Mouse (Mus musculus) liver, embryonic 14.5 days (tissue): ENCODE data around the gene Zfp958. TPM values are rescaled to one million over a fixed set of nuclear protein-coding genes. Genes with fewer than 3 reads are reported as not detected.
A peak's percentile ranks its signal among the peaks of the same experiment; 100 is the strongest.
"Not testable (repeated sequence)": the region's sequence is repeated elsewhere in the genome, so short reads cannot be mapped to it uniquely, and the experiment has no call there.

Source experiments
- ATAC-seq: fragments of 200-750 bp; cut with Nextera tagmentation; 2 replicates; pipeline ENCODE4 v1.8.0; 2017; ENCODE audit warnings: moderate number of reproducible peaks, mild to moderate bottlenecking, moderate library complexity; ENCODE audit not compliant: insufficient read depth
- DNase-seq, 3 experiments: peaks; one replicate each; pipeline ENCODE4 v3.0.0-alpha.2; 2012 to 2013; ENCODE audit warnings: low read depth in 3 of 3, low spot score in 3 of 3
- H3K27ac ChIP-seq: fragments of 300-500 bp; sonication (generic); 2 replicates; pipeline ENCODE4 v1.5.1; 2014; ENCODE audit warnings: moderate library complexity, mild to moderate bottlenecking, control low read depth, inconsistent platforms
- H3K27me3 ChIP-seq: fragments of 300-500 bp; sonication (generic); 2 replicates; pipeline ENCODE4 v1.6.1; 2014; ENCODE audit warnings: mild to moderate bottlenecking, low read length, moderate library complexity; ENCODE audit not compliant: control insufficient read depth, insufficient read depth
- H3K36me3 ChIP-seq: fragments of 300-500 bp; sonication (generic); replicated peaks from 2 replicates; pipeline ENCODE4 v1.6.1; 2014; ENCODE audit warnings: low read depth; ENCODE audit not compliant: control insufficient read depth, insufficient read depth
- H3K4me1 ChIP-seq, 2 experiments: fragments of 200-500 bp in 1 of 2; fragments of 300-500 bp in 1 of 2; sonication (generic) in 1 of 2; replicated peaks; 2 replicates each; pipeline ENCODE4 v1.6.1; 2012 to 2014; ENCODE audit warnings: antibody characterized with exemption in 1 of 2, inconsistent platforms in 1 of 2, low read length in 1 of 2; ENCODE audit not compliant: control insufficient read depth in 2 of 2, insufficient read depth in 2 of 2
- H3K4me2 ChIP-seq: fragments of 300-500 bp; sonication (generic); 2 replicates; pipeline ENCODE4 v1.6.1; 2014; ENCODE audit warnings: low read depth, mild to moderate bottlenecking, control low read depth, moderate library complexity
- H3K4me3 ChIP-seq, 2 experiments: fragments of 200-500 bp in 1 of 2; fragments of 300-500 bp in 1 of 2; sonication (generic) in 1 of 2; 2 replicates each; pipeline ENCODE4 v1.5.1; 2012 to 2014; ENCODE audit warnings: low read depth in 2 of 2, low read length in 2 of 2, mild to moderate bottlenecking in 2 of 2, control low read depth in 1 of 2, inconsistent platforms in 1 of 2, moderate library complexity in 1 of 2; ENCODE audit not compliant: insufficient read depth in 1 of 2
- H3K9ac ChIP-seq: fragments of 300-500 bp; sonication (generic); replicated peaks from 2 replicates; pipeline ENCODE4 v1.6.1; 2014; ENCODE audit warnings: mild to moderate bottlenecking, control low read depth, moderate library complexity
- H3K9me3 ChIP-seq: fragments of 300-500 bp; sonication (generic); 2 replicates; pipeline ENCODE4 v1.6.1; 2016; ENCODE audit warnings: low read length, mixed read lengths; ENCODE audit not compliant: control insufficient read depth
- CTCF ChIP-seq: IDR thresholded peaks from 2 replicates; pipeline ENCODE4 v1.5.1; 2016; ENCODE audit warnings: antibody characterized with exemption, low read depth, control low read depth
- EP300 ChIP-seq: IDR thresholded peaks from 2 replicates; pipeline ENCODE4 v1.6.1; 2016; ENCODE audit warnings: antibody characterized with exemption, low read depth
- WGBS: fragments of 180-500 bp; shearing (Covaris S2); extraction: QIAGEN DNeasy Blood & Tissue Kit; methylation state at CpG from one replicate; pipeline ENCODE4 v1.1.7; 2014; ENCODE audit not compliant: insufficient replicate concordance; 5-methylcytosine and 5-hydroxymethylcytosine counted together
- polyA plus RNA-seq, 2 experiments: library from polyadenylated mRNA; depleted of rRNA in 1 of 2; stranded (reverse) in 1 of 2; unstranded in 1 of 2; fragments of >200 nt; fragmentation: Nextera tagmentation in 1 of 2; extraction: Ambion mirVana in 1 of 2; gene quantifications; 2 replicates each; pipeline versions ENCODE4 v1.2.1 to v1.2.3; 2012 to 2014

Gene Zfp958
- polyA plus RNA-seq, 2 experiments: 1.8 to 4.7 TPM

DNA sequence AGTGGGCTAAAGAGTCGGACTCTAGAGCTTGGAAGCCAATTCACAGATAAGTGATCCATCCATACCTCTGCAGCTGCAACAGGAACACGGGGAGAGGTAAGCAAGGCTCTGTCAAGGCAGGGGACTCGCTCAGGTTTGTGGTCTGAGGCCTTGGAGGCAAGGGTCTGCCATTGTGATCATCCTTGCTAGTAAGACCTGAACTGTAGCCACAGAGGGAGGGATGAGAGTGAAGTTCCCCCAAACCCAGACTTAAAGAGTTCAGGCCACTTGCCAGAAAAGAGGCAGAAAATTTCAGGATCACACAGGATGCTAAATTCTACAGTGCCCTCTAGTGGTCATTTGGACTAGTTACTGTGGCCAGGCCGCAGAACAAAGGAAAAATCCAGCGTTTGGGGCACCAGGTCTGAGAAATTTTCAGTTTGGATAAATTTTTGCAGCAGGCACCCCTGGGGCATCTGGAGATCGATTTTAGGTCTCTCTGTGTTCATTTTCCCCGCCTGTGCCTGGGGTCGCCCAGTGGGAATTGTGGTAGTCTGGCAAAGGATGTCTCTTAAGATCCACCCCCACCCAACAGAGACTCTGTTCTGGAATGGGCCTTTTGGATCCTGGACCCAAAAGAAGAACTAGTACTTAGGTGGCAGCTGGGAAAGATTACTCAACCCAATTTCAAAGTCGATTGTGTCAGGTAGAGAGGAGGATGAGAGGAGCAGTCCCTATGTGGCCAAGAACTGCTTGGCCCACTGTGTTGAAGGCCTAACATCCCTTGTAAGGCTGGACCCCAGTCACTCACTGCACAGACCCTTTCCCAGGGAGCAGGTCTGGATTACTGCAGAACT, 24.6 kb upstream of the Zfp958 start:
- 31% methylated on average over 9 of the region's 9 CpGs for WGBS
- TF ChIP-seq CTCF (peak; percentile 67), EP300 (no peak)
- DNase-seq (no peak), ATAC-seq (no peak)
- H3K9me3 ChIP-seq: no peaks in the 10 kb centered on the region
- no peaks in the 10 kb centered on the region for H3K4me1 ChIP-seq
- no peak overlapping the region for H3K9ac ChIP-seq
- no peaks in the 10 kb centered on the region for H3K27me3 ChIP-seq
- H3K36me3 ChIP-seq: no peaks in the 10 kb centered on the region
- no peak overlapping the region for H3K4me3 ChIP-seq
- no peak overlapping the region for H3K4me2 ChIP-seq
- H3K27ac ChIP-seq: no peak overlapping the region

DNA sequence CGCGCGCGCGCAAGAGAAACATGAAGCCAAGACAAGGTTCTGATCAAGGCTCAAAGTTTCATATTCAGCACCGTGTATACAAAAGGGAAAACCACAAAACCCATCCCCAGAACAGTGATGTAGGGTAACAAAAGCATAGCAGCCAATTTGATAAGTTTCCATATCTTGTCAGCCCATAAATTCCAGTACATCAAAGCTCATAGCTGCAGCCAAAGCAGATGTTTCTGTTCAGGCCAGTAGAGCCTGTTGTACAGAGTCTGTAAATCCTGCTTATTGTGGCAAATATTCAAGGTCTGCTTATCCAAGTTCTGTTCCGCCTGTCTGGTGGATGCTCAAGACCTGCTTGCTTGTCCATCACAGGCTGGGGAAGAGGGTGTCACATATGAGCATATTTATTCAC, 4.1 kb upstream of the Zfp958 start:
- H3K9me3 ChIP-seq: no peaks in the 10 kb centered on the region
- no peak overlapping the region for H3K9ac ChIP-seq
- H3K4me3 ChIP-seq: no peak overlapping the region
- H3K36me3 ChIP-seq: no peaks in the 10 kb centered on the region
- no peak for ATAC-seq
- DNase-seq: no peak
- no peaks in the 10 kb centered on the region for H3K27me3 ChIP-seq
- 79% methylated on average over 7 of the region's 7 CpGs for WGBS
- H3K4me1 ChIP-seq: 0 out of 4 replicates have a peak, but pooled peaks cover 0 to 2% of the 10 kb centered on the region in 2 experiments
- H3K4me2 ChIP-seq: no peak overlapping the region
- no peak for TF ChIP-seq EP300
- TF ChIP-seq CTCF: no peak
- no peak overlapping the region for H3K27ac ChIP-seq

DNA sequence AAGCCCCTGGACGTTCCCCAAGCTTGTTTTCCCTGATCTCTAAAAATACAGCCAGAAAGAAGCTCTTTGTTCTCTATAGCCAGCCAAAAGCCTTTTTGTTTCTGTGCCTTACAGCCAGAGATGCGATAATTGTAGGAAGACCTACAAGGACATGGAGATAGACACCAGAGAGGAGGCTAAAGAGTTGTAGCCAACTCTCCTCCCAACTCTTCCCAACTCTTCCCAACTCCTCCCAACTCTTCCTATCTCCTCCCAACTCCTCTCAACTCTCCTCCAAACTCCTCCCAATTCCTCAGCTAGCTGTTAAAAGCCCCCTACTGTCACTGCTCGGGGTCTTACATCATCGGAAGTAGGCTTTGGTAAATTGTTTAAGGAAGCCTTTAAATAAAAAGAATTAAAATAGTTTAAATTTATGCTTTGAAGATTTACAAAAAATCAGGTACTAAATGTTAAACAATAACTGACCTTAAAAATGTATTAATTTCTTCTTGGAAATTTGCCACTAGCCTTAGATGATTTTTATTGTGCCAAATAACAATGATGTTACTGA, 1.3 kb upstream of the Zfp958 start:
- not testable (repeated sequence) for H3K9me3 ChIP-seq, H3K4me1 ChIP-seq, H3K27ac ChIP-seq, H3K4me2 ChIP-seq, ATAC-seq, H3K36me3 ChIP-seq, H3K27me3 ChIP-seq, H3K4me3 ChIP-seq, DNase-seq, H3K9ac ChIP-seq
- 73% methylated on average over 4 of the region's 4 CpGs for WGBS

DNA sequence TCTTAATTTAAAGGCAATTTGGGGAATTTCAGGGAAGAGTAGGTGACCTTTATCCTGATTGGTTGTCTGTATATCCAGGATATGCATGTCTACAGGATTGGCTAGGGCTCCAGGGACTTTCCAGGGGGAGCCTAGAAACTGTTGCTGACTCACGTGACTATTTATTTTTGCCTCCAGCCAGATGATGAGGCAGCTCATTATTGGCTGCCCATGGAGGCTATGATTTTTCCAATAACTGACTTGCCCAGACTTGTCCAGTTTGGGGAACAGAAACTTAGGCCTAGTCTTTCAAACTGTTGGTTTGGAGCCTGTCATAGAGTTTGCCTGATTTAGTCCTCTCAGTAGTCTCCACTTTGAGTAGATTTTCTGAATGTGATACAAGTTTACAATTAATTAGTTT, 14.4 kb downstream of the Zfp958 start:
- Histone ChIP-seq H3K27me3 (no peaks in the 10 kb centered on the region), H3K9ac (no peak overlapping the region), H3K4me3 (no peak overlapping the region), H3K4me1 (no peaks in the 10 kb centered on the region), H3K4me2 (no peak overlapping the region), H3K36me3 (peaks cover 35% of the 10 kb centered on the region), H3K27ac (no peak overlapping the region), H3K9me3 (peaks cover 13% of the 10 kb centered on the region)
- TF ChIP-seq EP300: no peak
- no peak for TF ChIP-seq CTCF
- ATAC-seq (no peak), DNase-seq (no peak)
- WGBS: 82% methylated on average over 1 of the region's 1 CpGs

DNA sequence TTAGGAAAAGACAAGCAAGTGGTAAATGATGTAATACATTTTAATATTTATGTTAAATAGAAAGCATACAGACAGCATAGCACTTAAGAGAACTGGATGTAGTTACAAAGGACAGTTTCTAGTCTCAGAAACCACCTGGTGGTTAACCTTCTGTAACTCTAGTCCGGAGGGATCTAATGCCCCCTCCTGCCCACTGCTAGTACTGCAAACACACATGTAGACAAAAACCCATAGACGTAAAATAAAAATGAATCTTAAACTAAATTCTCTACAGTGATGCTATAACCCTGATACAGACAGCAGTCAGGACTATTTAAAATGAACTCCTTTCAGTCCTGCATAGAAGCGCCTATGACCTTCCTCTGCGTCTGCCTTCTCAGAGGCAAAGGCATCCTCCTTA, 24.1 kb downstream of the Zfp958 start:
- H3K36me3 ChIP-seq: no peaks in the 10 kb centered on the region
- DNase-seq: no peak
- no peak overlapping the region for H3K4me3 ChIP-seq
- no peaks in the 10 kb centered on the region for H3K27me3 ChIP-seq
- no peak overlapping the region for H3K4me2 ChIP-seq
- 68% methylated on average over 4 of the region's 4 CpGs for WGBS
- H3K9ac ChIP-seq: no peak overlapping the region
- no peak for ATAC-seq
- TF ChIP-seq EP300: no peak
- TF ChIP-seq CTCF: no peak
- H3K4me1 ChIP-seq: no peaks in the 10 kb centered on the region
- H3K27ac ChIP-seq: no peak overlapping the region
- H3K9me3 ChIP-seq: no peaks in the 10 kb centered on the region

DNA sequence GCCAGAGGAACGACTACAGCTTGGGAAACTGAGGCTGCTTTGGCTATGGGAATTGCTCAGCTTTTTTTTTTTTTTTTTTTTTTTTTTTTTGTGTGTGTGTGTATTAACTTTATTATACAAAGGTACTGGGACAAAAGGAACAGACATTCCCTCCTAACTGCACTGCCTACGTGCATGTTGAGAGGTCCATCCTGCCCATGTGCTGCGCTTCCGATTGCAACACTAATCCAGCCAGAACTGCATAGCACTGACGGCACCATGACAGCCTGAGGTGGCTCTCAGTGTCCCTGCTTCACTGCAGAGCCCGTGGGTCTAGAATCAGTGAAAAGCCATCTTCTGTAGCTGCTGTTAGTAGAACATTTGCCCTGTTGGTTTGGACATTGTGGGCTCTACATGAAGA, 30.0 kb downstream of the Zfp958 start:
- 62% methylated on average over 6 of the region's 6 CpGs for WGBS
- H3K36me3 ChIP-seq, H3K4me3 ChIP-seq, H3K4me1 ChIP-seq, H3K9me3 ChIP-seq, ATAC-seq, H3K27ac ChIP-seq, H3K9ac ChIP-seq, H3K4me2 ChIP-seq, DNase-seq, H3K27me3 ChIP-seq: not testable (repeated sequence)
